Mouse (Mus musculus) bone marrow macrophage, adult 2 months (primary cell): Measurements from ENCODE around the gene Ngfr.

Experiments used
- CTCF ChIP-seq: IDR thresholded peaks from 2 replicates; pipeline ENCODE4 v1.5.1; 2012; ENCODE audit warnings: low read depth, mild to moderate bottlenecking, low read length, moderate library complexity
- POLR2A ChIP-seq: IDR thresholded peaks from 2 replicates; pipeline ENCODE4 v1.6.1; 2012; ENCODE audit warnings: mild to moderate bottlenecking, low read depth, low read length, borderline replicate concordance

DNA sequence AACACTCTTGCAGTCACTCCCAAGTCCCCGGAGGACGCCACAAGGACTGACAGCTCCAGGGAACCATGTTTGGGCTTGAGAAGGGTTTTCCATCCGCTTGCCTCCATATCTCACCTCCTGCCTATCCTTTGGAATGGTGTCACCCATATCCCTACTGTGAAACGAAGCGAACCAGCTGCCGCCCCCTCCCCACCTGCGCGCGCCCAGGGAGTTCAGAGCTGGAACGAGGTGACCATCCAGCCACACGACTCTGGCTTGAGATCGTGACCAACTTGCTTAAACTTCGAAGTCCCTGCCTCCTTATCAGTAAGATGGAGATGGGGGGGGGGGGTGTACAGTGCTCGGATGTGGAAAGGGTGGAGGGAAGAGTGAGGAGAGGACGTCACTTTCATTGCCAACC, 1.9 kb downstream of the Ngfr start:
- TF ChIP-seq POLR2A (no peak), CTCF (no peak)
